21 mouse cellular contexts compared by ENCODE assay signal in genomic region chr3:142834024-142834423, GRCm38 (mm10). TPM values are rescaled to one million over a fixed set of nuclear protein-coding genes. Genes with fewer than 3 reads are reported as not detected.
DNase-seq lines count a peak whose midpoint lies in the region; ATAC-seq and TF ChIP-seq lines count a peak whose summit lies in the region.
"Had no signal": no experiment of that assay in that cellular context is flagged by ENCODE, and none has a peak within 500 bp of the region (broad histone marks: within the 10 kb centered on the region; RNA-seq: fewer than 3 reads in every experiment).

No protein-coding gene starts in this region.

- no peaks in the 10 kb centered on the region for H3K27me3 ChIP-seq in midbrain, embryonic 11.5 days (ENCODE audit: control insufficient read depth, insufficient read depth, low read length)
- no peaks in the 10 kb centered on the region for H3K27me3 ChIP-seq in midbrain, postnatal 0 days (ENCODE audit: insufficient read depth, low read length)
- H3K27me3 ChIP-seq in forebrain, postnatal 0 days (ENCODE audit: insufficient read depth, low read length): no peaks in the 10 kb centered on the region
- H3K27me3 ChIP-seq: embryonic facial prominence, embryonic 13.5 days; embryonic facial prominence, embryonic 15.5 days; forebrain, embryonic 12.5 days had no signal

- H3K4me3 ChIP-seq in midbrain, embryonic 11.5 days (ENCODE audit: low read depth, low read length): no peak overlapping the region
- H3K4me3 ChIP-seq in midbrain, postnatal 0 days (ENCODE audit: low read depth, low read length): no peak overlapping the region
- H3K4me3 ChIP-seq in forebrain, postnatal 0 days (ENCODE audit: low read depth, low read length): no peak overlapping the region
- H3K4me3 ChIP-seq: embryonic facial prominence, embryonic 13.5 days; embryonic facial prominence, embryonic 15.5 days; erythroblast, embryonic 14.5 days; forebrain, embryonic 10.5 days; forebrain, embryonic 12.5 days had no signal

- ATAC-seq in midbrain, embryonic 11.5 days (ENCODE audit: low FRiP score): no peak
- ATAC-seq in midbrain, postnatal 0 days (ENCODE audit: low FRiP score): no peak
- ATAC-seq in granulocyte monocyte progenitor cell, adult 5-6 weeks (replicated peaks; ENCODE audit: poor library complexity, severe bottlenecking): peak; percentile 52; the same call in 1 of the 2 replicates
- no peak for ATAC-seq in forebrain, postnatal 0 days
- ATAC-seq: forebrain, embryonic 14.5 days; forebrain, embryonic 16.5 days had no signal

- no peaks in the 10 kb centered on the region for H3K9me3 ChIP-seq in midbrain, embryonic 11.5 days (ENCODE audit: control insufficient read depth, low read length)
- H3K9me3 ChIP-seq in midbrain, postnatal 0 days (ENCODE audit: low read length): no peaks in the 10 kb centered on the region
- H3K9me3 ChIP-seq in forebrain, postnatal 0 days (ENCODE audit: low read length): no peaks in the 10 kb centered on the region
- H3K9me3 ChIP-seq: embryonic facial prominence, embryonic 13.5 days; embryonic facial prominence, embryonic 15.5 days; forebrain, embryonic 10.5 days; forebrain, embryonic 12.5 days had no signal

- no peak for TF ChIP-seq CTCF in midbrain, postnatal 0 days (IDR thresholded peaks at IDR 0.05)
- TF ChIP-seq CTCF in forebrain, postnatal 0 days (IDR thresholded peaks at IDR 0.05; ENCODE audit: low read depth): no peak

- no peaks in the 10 kb centered on the region for H3K36me3 ChIP-seq in midbrain, embryonic 11.5 days (ENCODE audit: control insufficient read depth, insufficient read depth, low read length)
- H3K36me3 ChIP-seq in midbrain, postnatal 0 days (ENCODE audit: insufficient read depth, low read length): no peaks in the 10 kb centered on the region; the same call in 1 of the 2 replicates
- peaks cover 6% of the 10 kb centered on the region; the same call in 1 of the 2 replicates for H3K36me3 ChIP-seq in forebrain, postnatal 0 days (ENCODE audit: insufficient read depth)
- H3K36me3 ChIP-seq: embryonic facial prominence, embryonic 15.5 days; forebrain, embryonic 12.5 days had no signal

- WGBS in midbrain, embryonic 11.5 days: 91% methylated on average over 4 of the region's 4 CpGs
- 93% methylated on average over 4 of the region's 4 CpGs for WGBS in midbrain, postnatal 0 days
- WGBS in forebrain, postnatal 0 days: 95% methylated on average over 4 of the region's 4 CpGs

- H3K27ac ChIP-seq in midbrain, embryonic 11.5 days (ENCODE audit: low read depth, low read length): no peak overlapping the region
- no peak overlapping the region for H3K27ac ChIP-seq in midbrain, postnatal 0 days (ENCODE audit: low read depth, low read length)
- H3K27ac ChIP-seq in forebrain, postnatal 0 days (ENCODE audit: low read depth, low read length): no peak overlapping the region
- H3K27ac ChIP-seq: embryonic facial prominence, embryonic 13.5 days; embryonic facial prominence, embryonic 15.5 days; forebrain, embryonic 10.5 days; forebrain, embryonic 12.5 days had no signal

- H3K9ac ChIP-seq in midbrain, embryonic 11.5 days (ENCODE audit: low read length): no peak overlapping the region
- no peak overlapping the region for H3K9ac ChIP-seq in midbrain, postnatal 0 days (replicated peaks; ENCODE audit: low read length, poor library complexity, severe bottlenecking)
- no peak overlapping the region for H3K9ac ChIP-seq in forebrain, postnatal 0 days
- H3K9ac ChIP-seq: embryonic facial prominence, embryonic 13.5 days; embryonic facial prominence, embryonic 15.5 days; forebrain, embryonic 12.5 days had no signal

- H3K4me1 ChIP-seq in midbrain, embryonic 11.5 days (ENCODE audit: control insufficient read depth, insufficient read depth, low read length): no peaks in the 10 kb centered on the region
- H3K4me1 ChIP-seq in midbrain, postnatal 0 days (ENCODE audit: insufficient read depth, low read length): no peaks in the 10 kb centered on the region
- no peaks in the 10 kb centered on the region for H3K4me1 ChIP-seq in forebrain, postnatal 0 days (ENCODE audit: insufficient read depth)
- H3K4me1 ChIP-seq: embryonic facial prominence, embryonic 13.5 days; embryonic facial prominence, embryonic 15.5 days; forebrain, embryonic 10.5 days; forebrain, embryonic 12.5 days had no signal

- no peak overlapping the region for H3K4me2 ChIP-seq in midbrain, embryonic 11.5 days
- no peak overlapping the region for H3K4me2 ChIP-seq in midbrain, postnatal 0 days (ENCODE audit: low read depth, low read length, poor library complexity, severe bottlenecking)
- H3K4me2 ChIP-seq in forebrain, postnatal 0 days (ENCODE audit: low read depth): no peak overlapping the region
- H3K4me2 ChIP-seq: embryonic facial prominence, embryonic 13.5 days; embryonic facial prominence, embryonic 15.5 days; forebrain, embryonic 12.5 days had no signal

- DNase-seq in midbrain, embryonic 11.5 days (ENCODE audit: low spot score, missing footprints): peak; percentile 45
- no peak for DNase-seq in midbrain, postnatal 0 days (ENCODE audit: low spot score)
- DNase-seq in naive thymus-derived CD4-positive, alpha-beta T cell, adult 2 months (ENCODE audit: low read depth): peak; percentile 14
- DNase-seq in adrenal gland, postnatal 25 days: no peak
- no peak for DNase-seq in forebrain, postnatal 0 days
- DNase-seq: adrenal gland, adult 2 months; adrenal gland, postnatal 14 days; cerebellum, adult 11-12 months; cerebellum, adult 2 months; cerebellum, adult 9-10 months; cerebellum, postnatal 10 days; cerebellum, postnatal 25 days; embryo, embryonic 11 days had no signal

RNA-seq across cellular contexts. Expression of gene Pkn2, which starts 47.8 kb away (rescaled TPM):
- polyA plus RNA-seq in midbrain, embryonic 11.5 days (2014; fragmentation: Nextera tagmentation; extraction: Ambion mirVana): 43.0 and 45.9 TPM in 2 replicates
- total RNA-seq in midbrain, postnatal 0 days (2014; rRNA removed): 20.9 and 27.2 TPM in 2 replicates
- polyA plus RNA-seq in midbrain, postnatal 0 days (2015; fragmentation: Nextera tagmentation; extraction: Ambion mirVana): 15.5 and 24.1 TPM in 2 replicates
- 24.6 and 28.4 TPM in 2 replicates for total RNA-seq in granulocyte monocyte progenitor cell, adult 5-6 weeks (2014; fragmentation: Nextera tagmentation)
- 58.6 and 62.2 TPM in 2 replicates for total RNA-seq in granulocyte monocyte progenitor cell, adult 5-6 weeks (2017)
- 73.8 and 79.5 TPM in 2 replicates for total RNA-seq in adrenal gland, postnatal 25 days (2021)
- total RNA-seq in forebrain, postnatal 0 days (2014; rRNA removed): 34.5 and 34.6 TPM in 2 replicates
- 16.1 and 18.4 TPM in 2 replicates for polyA plus RNA-seq in forebrain, postnatal 0 days (2015; fragmentation: Nextera tagmentation; extraction: Ambion mirVana)

Comparison
In these comparisons a context has a peak if more than half of its experiments do, and no peak if none do; other contexts are left out.
1. DNase-seq: peak in midbrain, embryonic 11.5 days (single experiment) and naive thymus-derived CD4-positive, alpha-beta T cell, adult 2 months (single experiment); none in midbrain, postnatal 0 days (single experiment), adrenal gland, postnatal 25 days (single experiment) and forebrain, postnatal 0 days (single experiment).